Mouse (Mus musculus) lung, adult 2 months (tissue): ENCODE measurements around the gene Bcl2l12.

Experiments used
- CTCF ChIP-seq: fragments of 200-500 bp; IDR thresholded peaks from 2 replicates; pipeline ENCODE4 v1.5.1; 2011; ENCODE audit warnings: mild to moderate bottlenecking, low read length, control low read depth; ENCODE audit not compliant: insufficient read depth
- POLR2A ChIP-seq: fragments of 200-500 bp; IDR thresholded peaks from 2 replicates; pipeline ENCODE4 v1.6.1; 2011; ENCODE audit warnings: low read depth, mild to moderate bottlenecking, control low read depth, low read length, borderline replicate concordance; ENCODE audit errors: extremely low read depth

DNA sequence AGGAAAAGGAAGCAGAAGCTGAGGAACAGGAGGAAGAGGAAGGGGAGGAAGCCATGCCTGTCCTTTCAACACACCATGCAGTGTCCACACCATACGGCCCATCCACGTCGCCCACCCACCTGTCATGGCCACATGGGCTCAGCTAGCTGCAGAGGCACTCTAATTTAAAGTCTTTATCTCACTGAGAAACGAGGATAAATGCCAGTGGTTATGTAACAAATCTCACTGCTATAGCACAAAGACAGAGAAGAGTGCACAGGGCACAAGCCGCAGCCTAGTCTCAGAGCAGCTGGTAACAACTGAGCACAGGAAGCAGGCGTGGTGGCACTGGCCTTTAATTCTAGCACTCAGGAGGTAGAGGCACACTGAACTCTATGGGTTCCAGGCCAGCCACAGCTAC lies 48.6 kb downstream of the Bcl2l12 start:
- TF ChIP-seq POLR2A (no peak), CTCF (no peak)
